Comparison of ENCODE assay signal across 9 mouse cellular contexts in genomic region chr5:90964316-90964715, GRCm38 (mm10). TPM values are rescaled to one million over a fixed set of nuclear protein-coding genes. Genes with fewer than 3 reads are reported as not detected.
DNase-seq lines count a peak whose midpoint lies in the region; ATAC-seq and TF ChIP-seq lines count a peak whose summit lies in the region.
"Had no signal": no experiment of that assay in that cellular context is flagged by ENCODE, and none has a peak within 500 bp of the region (broad histone marks: within the 10 kb centered on the region; RNA-seq: fewer than 3 reads in every experiment).

No protein-coding gene starts in this region.

- no peak overlapping the region for H3K4me3 ChIP-seq in gastrocnemius, adult 2 months
- H3K4me3 ChIP-seq: limb, embryonic 12.5 days had no signal

- DNase-seq in gastrocnemius, adult 2 months: peak; percentile 22
- DNase-seq in gastrocnemius, postnatal 36 days: no peak
- DNase-seq in 3134 (ENCODE audit: extremely low read depth, insufficient read length, low spot score) (peak; percentile 18), Patski (ENCODE audit: low read depth, low spot score) (no peak)
- DNase-seq in kidney, postnatal 36 days: peak; percentile 9 to 65
- DNase-seq in retina, postnatal 1 day: peak; percentile 39
- DNase-seq in urinary bladder, postnatal 4 days (ENCODE audit: low spot score in 2 of 2): no peak
- DNase-seq in spleen, postnatal 14 days (ENCODE audit: low spot score in 2 of 2): no peak

- CTCF ChIA-PET in Patski (lab: Charles Lee): interaction anchor here (1.0 to 2.0 kb wide), 5 partner anchors 12 to 343 kb away, joined by 3 to 5 read pairs (median 3); no protein-coding TSS in a partner anchor

- intact Hi-C loops in gastrocnemius, adult 2 months (cut with DNase I): no loop called here
- intact Hi-C loops in gastrocnemius, postnatal 36 days (cut with DNase I): no loop called here

- TF ChIP-seq CTCF in gastrocnemius, adult 2 months (IDR thresholded peaks at IDR 0.05): peak; percentile 63
- peak; percentile 73 for TF ChIP-seq CTCF in Patski (IDR thresholded peaks at IDR 0.05)

- in situ Hi-C loops in Patski (cut with MboI; ENCODE audit: low pct_unique_long_range_greater_than_20kb): no loop called here

- no peak for ATAC-seq in Patski

- POLR2A ChIA-PET in Patski (lab: Charles Lee): interaction anchor here (0.6 kb wide), 1 partner anchor 599 kb away, joined by 3 read pairs; no protein-coding TSS in a partner anchor

- H3K27me3 ChIP-seq in Patski: no peaks in the 10 kb centered on the region
- H3K27me3 ChIP-seq: limb, embryonic 12.5 days had no signal

- no peak overlapping the region for H3K27ac ChIP-seq in gastrocnemius, adult 2 months
- H3K27ac ChIP-seq: limb, embryonic 12.5 days had no signal

RNA-seq across cellular contexts. Expression of gene Mthfd2l, which starts 33.4 kb away (rescaled TPM):
- 1 to 10 TPM; 6.5 to 6.7 TPM for total RNA-seq in gastrocnemius, adult 2 months (2021)
- total RNA-seq in gastrocnemius, postnatal 36 days (2021): 1 to 10 TPM; 5.4 to 7.8 TPM
- polyA plus RNA-seq in Patski (2021): 30.6 TPM

Comparison
In these comparisons a context has a peak if more than half of its experiments do, and no peak if none do; other contexts are left out.
1. DNase-seq: peak in gastrocnemius, adult 2 months (single experiment), 3134 (single experiment), kidney, postnatal 36 days (2 of 2) and retina, postnatal 1 day (single experiment); none in gastrocnemius, postnatal 36 days (0 of 2), Patski (single experiment), urinary bladder, postnatal 4 days (0 of 2) and spleen, postnatal 14 days (0 of 2).